Mouse (Mus musculus) hindbrain, embryonic 11.5 days (tissue): Measurements from ENCODE around the gene Cacng3. TPM values are rescaled to one million over a fixed set of nuclear protein-coding genes. Genes with fewer than 3 reads are reported as not detected.
A peak's percentile ranks its signal among the peaks of the same experiment; 100 is the strongest.

ENCODE experiments used
- ATAC-seq: fragments of 200-750 bp; cut with Nextera tagmentation; 2 replicates; pipeline ENCODE4 v1.8.0; 2017; ENCODE audit warnings: mild to moderate bottlenecking, moderate TSS enrichment, moderate library complexity; ENCODE audit not compliant: low FRiP score
- DNase-seq: peaks from one replicate; pipeline ENCODE4 v3.0.0-alpha.2; 2015; ENCODE audit warnings: low spot score
- H3K27ac ChIP-seq: fragments of 300-500 bp; sonication (generic); 2 replicates; pipeline ENCODE4 v1.5.1; 2014; ENCODE audit warnings: mild to moderate bottlenecking, low read depth, low read length
- H3K27me3 ChIP-seq: fragments of 300-500 bp; sonication (generic); 2 replicates; pipeline ENCODE4 v1.6.1; 2014; ENCODE audit warnings: mild to moderate bottlenecking, low read length, moderate library complexity, mixed read lengths; ENCODE audit not compliant: control insufficient read depth, insufficient read depth
- H3K36me3 ChIP-seq: fragments of 300-500 bp; sonication (generic); 2 replicates; pipeline ENCODE4 v1.6.1; 2014; ENCODE audit warnings: mild to moderate bottlenecking, low read length, moderate library complexity, mixed read lengths; ENCODE audit not compliant: control insufficient read depth, insufficient read depth
- H3K4me1 ChIP-seq: fragments of 300-500 bp; sonication (generic); replicated peaks from 2 replicates; pipeline ENCODE4 v1.6.1; 2014; ENCODE audit warnings: low read length, mixed read lengths; ENCODE audit not compliant: control insufficient read depth, insufficient read depth
- H3K4me2 ChIP-seq: fragments of 300-500 bp; sonication (generic); replicated peaks from 2 replicates; pipeline ENCODE4 v1.6.1; 2014; ENCODE audit warnings: mild to moderate bottlenecking, low read depth, low read length
- H3K4me3 ChIP-seq: fragments of 300-500 bp; sonication (generic); 2 replicates; pipeline ENCODE4 v1.5.1; 2014; ENCODE audit warnings: low read depth, low read length
- H3K9ac ChIP-seq: fragments of 300-500 bp; sonication (generic); 2 replicates; pipeline ENCODE4 v1.6.1; 2014; ENCODE audit warnings: low read depth, low read length
- H3K9me3 ChIP-seq: fragments of 300-500 bp; sonication (generic); 2 replicates; pipeline ENCODE4 v1.6.1; 2016; ENCODE audit warnings: low read length; ENCODE audit not compliant: control insufficient read depth
- WGBS: fragments of 180-500 bp; shearing (Covaris S2); extraction: QIAGEN DNeasy Blood & Tissue Kit; methylation state at CpG from one replicate; pipeline ENCODE4 v1.1.7; 2014; 5-methylcytosine and 5-hydroxymethylcytosine counted together
- polyA plus RNA-seq: library from polyadenylated mRNA; unstranded; fragments of >200 nt; fragmentation: Nextera tagmentation; extraction: Ambion mirVana; gene quantifications from 2 replicates; pipeline ENCODE4 v1.2.1, GENCODE M21; 2014

The Cacng3 gene
- polyA plus RNA-seq, 1 experiment from 2014 or later: 2.1 TPM

DNA sequence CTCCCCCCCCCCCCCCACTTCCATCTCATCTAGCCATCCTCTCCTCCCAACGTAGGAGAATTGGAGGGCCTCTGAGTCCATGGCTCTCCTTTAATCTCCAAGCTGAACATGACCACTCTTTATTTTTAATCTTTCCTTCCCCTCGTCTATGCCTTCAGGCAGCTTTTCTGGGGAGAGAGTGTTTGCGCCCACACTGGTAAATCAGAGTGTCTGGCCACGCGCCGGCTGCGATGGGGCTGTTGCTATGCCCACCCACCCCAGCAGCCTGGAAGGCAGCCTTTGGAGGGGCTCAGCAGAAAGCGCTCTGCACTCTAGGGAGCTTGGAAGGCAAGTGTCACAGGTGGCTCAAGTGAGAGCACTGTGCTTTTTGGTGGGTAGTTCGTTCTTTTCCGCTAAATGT lies 21.0 kb upstream of the Cacng3 start:
- no peak for DNase-seq
- no peaks in the 10 kb centered on the region for H3K4me1 ChIP-seq
- no peak overlapping the region for H3K4me3 ChIP-seq
- ATAC-seq: no peak
- no peak overlapping the region for H3K9ac ChIP-seq
- WGBS: 79% methylated on average over 10 of the region's 10 CpGs
- no peaks in the 10 kb centered on the region for H3K9me3 ChIP-seq
- H3K4me2 ChIP-seq: no peak overlapping the region
- no peak overlapping the region for H3K27ac ChIP-seq
- H3K36me3 ChIP-seq: no peaks in the 10 kb centered on the region
- H3K27me3 ChIP-seq: no peaks in the 10 kb centered on the region

DNA sequence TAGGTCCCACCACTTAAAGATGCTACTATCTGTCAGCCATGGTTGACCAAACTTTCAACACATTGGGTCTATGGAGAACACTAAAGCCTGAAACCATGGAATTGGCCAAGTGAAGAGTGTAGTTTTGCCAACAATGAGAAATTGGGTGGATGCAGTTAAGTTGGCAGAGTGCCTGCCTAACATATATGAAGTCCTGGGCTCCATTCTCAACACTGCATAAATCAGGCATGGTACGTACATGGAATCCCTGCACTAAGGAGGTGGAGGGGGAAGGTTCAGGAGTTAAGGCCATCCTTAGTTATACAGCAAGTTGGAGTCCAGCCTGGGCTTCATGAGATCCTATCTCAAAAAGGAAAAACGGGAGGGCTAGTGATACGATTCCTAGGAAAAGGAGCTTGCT lies 17.8 kb upstream of the Cacng3 start:
- no peak for DNase-seq
- H3K9me3 ChIP-seq: no peaks in the 10 kb centered on the region
- H3K27ac ChIP-seq: no peak overlapping the region
- WGBS: 77% methylated on average over 3 of the region's 3 CpGs
- H3K4me1 ChIP-seq: no peaks in the 10 kb centered on the region
- no peaks in the 10 kb centered on the region for H3K36me3 ChIP-seq
- H3K4me2 ChIP-seq: no peak overlapping the region
- H3K4me3 ChIP-seq: no peak overlapping the region
- no peak overlapping the region for H3K9ac ChIP-seq
- H3K27me3 ChIP-seq: no peaks in the 10 kb centered on the region
- no peak for ATAC-seq

DNA sequence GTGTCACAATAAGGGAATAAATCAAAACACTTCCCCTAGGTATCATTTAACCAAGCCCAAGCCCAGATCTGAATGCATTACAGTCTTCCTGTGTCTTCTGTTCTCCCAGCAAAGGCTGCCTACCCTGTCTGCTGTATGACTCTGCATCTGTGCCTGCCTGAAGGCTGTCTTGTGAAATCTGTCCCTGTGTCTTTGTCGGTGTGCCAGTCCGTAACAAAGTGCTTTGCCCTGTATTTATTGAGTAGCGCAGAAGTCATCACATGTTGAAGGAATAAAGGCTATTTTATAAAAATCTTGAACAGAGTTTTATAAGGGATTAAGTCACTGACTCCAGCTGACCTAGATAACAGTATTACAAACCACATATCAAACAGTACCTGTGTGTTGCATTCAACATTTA lies 13.6 kb upstream of the Cacng3 start:
- H3K9ac ChIP-seq: no peak overlapping the region
- WGBS: 88% methylated on average over 3 of the region's 3 CpGs
- no peaks in the 10 kb centered on the region for H3K4me1 ChIP-seq

DNA sequence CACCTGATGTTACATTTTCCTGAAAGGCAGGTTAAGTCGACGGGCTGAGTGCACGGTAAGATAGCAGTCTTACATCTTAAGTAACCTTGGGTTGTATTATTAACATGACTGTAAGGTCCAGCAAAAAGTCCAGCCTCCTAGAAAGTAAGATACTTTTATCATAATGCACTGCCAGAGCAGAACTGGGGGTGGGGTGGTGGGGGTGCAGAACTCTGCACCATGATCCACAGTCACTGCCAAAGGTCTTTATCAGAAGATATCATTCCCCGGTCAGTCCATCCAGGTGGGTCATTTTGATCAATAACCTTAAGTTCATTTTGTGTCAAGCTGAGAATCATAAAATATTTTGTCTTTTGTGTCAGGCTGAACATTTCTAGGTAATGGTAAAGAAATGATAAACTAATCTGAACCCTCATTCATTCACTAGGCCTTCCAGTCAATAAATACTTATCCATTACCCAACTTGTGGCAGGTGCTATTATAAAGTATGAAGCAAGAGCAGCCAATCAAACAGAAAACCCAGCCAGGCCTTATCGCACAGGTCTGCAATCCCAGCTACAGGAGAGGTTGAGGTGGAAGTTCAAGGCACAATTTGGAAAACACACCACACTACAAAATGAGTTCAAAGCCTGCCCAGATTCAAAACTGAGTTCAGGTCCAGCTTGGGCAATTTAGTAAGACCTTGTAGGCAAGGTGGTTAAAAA lies 12.7 kb upstream of the Cacng3 start:
- Histone ChIP-seq H3K36me3 (no peaks in the 10 kb centered on the region), H3K4me2 (no peak overlapping the region), H3K9me3 (no peaks in the 10 kb centered on the region), H3K4me3 (no peak overlapping the region), H3K27me3 (no peaks in the 10 kb centered on the region), H3K27ac (no peak overlapping the region), H3K9ac (no peak overlapping the region), H3K4me1 (no peaks in the 10 kb centered on the region)
- ATAC-seq: no peak
- 92% methylated on average over 5 of the region's 5 CpGs for WGBS
- DNase-seq: no peak

More for the DNA sequence above, 13.6 kb upstream of the Cacng3 start:
- no peak overlapping the region for H3K27ac ChIP-seq
- no peak overlapping the region for H3K4me2 ChIP-seq
- no peaks in the 10 kb centered on the region for H3K36me3 ChIP-seq
- no peaks in the 10 kb centered on the region for H3K27me3 ChIP-seq
- ATAC-seq (no peak), DNase-seq (no peak)
- no peaks in the 10 kb centered on the region for H3K9me3 ChIP-seq
- H3K4me3 ChIP-seq: no peak overlapping the region

DNA sequence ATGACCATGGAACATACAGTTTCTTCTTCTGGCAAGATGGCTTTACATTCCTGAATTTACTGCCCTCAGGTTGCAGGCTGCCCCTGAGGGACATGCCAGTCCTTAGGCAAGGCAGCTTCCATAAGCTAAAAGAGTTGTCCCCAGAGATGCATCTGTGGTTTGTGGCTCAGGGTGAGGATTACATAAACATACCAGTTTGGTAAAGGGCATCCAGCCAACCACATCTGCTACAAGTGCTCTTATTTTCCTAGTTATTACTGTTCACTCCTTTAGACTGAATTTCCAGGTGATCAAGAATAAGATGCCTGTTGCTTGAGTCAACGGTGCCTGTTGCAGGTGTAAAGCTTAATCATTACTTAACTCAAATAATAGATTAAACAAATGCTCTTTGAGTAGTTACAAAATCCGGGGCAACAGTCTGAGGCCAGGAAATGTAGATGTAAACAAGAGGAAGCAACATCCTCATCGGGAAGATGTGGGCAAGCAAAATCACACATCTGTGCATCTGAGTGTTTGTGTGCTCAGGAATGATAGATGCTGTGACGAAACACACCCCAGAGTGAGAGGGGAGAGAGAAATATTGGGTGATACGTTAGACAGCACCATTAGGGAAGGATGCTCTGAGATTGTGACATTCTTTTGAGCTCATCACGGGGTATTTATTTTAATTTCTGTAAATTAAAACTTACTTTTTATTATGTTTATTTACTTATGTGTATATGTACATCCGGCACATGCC lies 4.8 kb upstream of the Cacng3 start:
- no peaks in the 10 kb centered on the region for H3K36me3 ChIP-seq
- H3K9me3 ChIP-seq: no peaks in the 10 kb centered on the region
- H3K27me3 ChIP-seq: no peaks in the 10 kb centered on the region
- WGBS: 83% methylated on average over 7 of the region's 7 CpGs
- no peak overlapping the region for H3K4me3 ChIP-seq
- H3K9ac ChIP-seq: no peak overlapping the region
- no peak overlapping the region for H3K4me2 ChIP-seq
- no peak overlapping the region for H3K27ac ChIP-seq
- DNase-seq: no peak
- no peak for ATAC-seq
- H3K4me1 ChIP-seq: no peaks in the 10 kb centered on the region

DNA sequence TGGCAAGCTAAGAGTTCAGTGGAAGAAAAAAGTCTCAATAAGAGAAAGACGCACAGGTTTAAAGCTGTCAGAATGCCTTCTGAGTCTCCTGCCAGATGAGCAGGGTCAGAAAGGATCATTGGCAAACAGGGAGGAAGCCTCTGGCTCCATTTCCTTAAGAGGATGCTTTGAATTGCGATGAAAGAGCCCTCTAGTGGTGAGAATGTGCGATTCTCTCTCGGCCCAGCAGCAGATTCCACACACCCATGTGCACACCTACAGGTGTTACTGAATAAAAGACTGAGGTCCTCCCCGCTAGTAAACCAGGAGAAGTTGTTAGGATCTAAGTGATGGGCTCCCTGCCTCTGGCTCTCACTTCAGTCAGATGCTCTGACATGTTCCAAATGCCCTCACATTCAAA lies 2.4 kb upstream of the Cacng3 start:
- 23% methylated on average over 5 of the region's 5 CpGs for WGBS
- DNase-seq: peak; percentile 56

DNA sequence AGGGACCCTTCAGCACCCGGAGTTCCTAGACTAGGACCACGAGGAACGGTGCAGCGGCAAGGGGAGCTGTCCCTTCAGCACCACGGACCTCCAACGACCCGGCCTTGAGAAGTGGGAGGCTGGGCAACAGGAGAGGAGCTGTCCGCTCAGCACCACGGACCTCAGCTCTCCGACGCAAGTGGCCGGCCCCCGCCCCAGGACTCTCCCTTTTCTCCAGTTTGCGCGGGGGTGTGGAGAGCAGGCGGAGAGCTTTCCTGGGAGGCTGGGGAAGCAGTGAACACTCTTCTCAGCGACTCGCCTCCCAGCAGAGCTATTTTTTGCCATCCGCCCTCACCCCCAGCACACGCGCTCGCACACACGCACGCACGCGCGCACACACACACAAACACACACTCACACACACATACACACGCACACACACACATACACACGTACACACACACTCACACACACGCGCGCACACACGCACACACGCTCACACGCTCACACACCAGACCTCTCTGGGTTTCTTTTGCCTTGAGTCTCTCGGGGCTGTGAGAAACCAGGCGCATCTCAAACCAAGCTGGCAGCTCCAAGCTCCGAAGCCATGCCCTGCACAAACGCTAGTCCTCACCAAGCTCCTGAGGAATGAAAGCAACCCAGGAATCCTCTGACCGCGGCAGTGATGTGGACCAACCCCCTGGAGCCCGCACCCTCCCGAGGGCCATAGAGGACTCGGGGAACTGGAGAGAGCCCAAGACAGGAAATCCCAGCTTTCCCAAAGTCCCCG lies 765 bp downstream of the Cacng3 start:
- DNase-seq (peak; percentile 94), ATAC-seq (peak; percentile 71)
- Histone ChIP-seq H3K4me2 (peak overlapping the region; percentile 41), H3K4me3 (peak overlapping the region; percentile 28), H3K4me1 (no peaks in the 10 kb centered on the region), H3K9ac (no peak overlapping the region; the same call in 1 of the 2 replicates), H3K27ac (no peak overlapping the region), H3K27me3 (peaks cover 3% of the 10 kb centered on the region; the same call in 1 of the 2 replicates), H3K36me3 (no peaks in the 10 kb centered on the region), H3K9me3 (no peaks in the 10 kb centered on the region)
- 10% methylated on average over 40 of the region's 45 CpGs for whole genome bisulfite sequencing

More for the DNA sequence above, 2.4 kb upstream of the Cacng3 start:
- Histone ChIP-seq H3K4me3 (no peak overlapping the region), H3K4me2 (no peak overlapping the region), H3K27me3 (peaks cover 3% of the 10 kb centered on the region; the same call in 1 of the 2 replicates), H3K27ac (no peak overlapping the region), H3K36me3 (no peaks in the 10 kb centered on the region), H3K9ac (no peak overlapping the region), H3K4me1 (no peaks in the 10 kb centered on the region), H3K9me3 (no peaks in the 10 kb centered on the region)
- no peak for ATAC-seq

DNA sequence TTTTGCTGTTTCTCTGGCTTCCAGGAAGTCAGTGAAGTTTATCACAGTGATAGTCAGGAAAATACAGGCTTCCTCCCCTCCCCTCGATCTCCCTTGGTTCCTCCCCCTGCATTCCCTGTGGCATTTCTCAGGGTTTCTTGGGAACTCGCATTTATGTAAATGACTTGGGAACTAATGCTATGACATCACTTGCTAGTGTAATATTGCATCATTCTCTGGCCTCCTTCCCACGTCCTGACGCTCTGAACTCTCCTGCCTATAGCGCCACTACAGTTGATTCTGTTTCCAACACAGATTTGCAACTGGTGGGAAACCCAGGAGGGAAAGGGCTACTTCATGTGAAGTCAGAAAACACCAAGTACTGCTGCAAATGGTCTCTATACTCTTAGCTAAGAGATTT lies 2.7 kb downstream of the Cacng3 start:
- WGBS: 56% methylated on average over 5 of the region's 5 CpGs
- no peak overlapping the region for H3K9ac ChIP-seq
- ATAC-seq (no peak), DNase-seq (no peak)
- no peak overlapping the region for H3K4me3 ChIP-seq
- H3K27me3 ChIP-seq: peaks cover 3% of the 10 kb centered on the region; the same call in 1 of the 2 replicates
- H3K27ac ChIP-seq: no peak overlapping the region
- H3K9me3 ChIP-seq: no peaks in the 10 kb centered on the region
- H3K36me3 ChIP-seq: no peaks in the 10 kb centered on the region
- no peak overlapping the region for H3K4me2 ChIP-seq
- H3K4me1 ChIP-seq: no peaks in the 10 kb centered on the region
